Mouse (Mus musculus): ENCODE measurements around the gene Nxnl1. TPM values are rescaled to one million over a fixed set of nuclear protein-coding genes. Genes with fewer than 3 reads are reported as not detected.

The Nxnl1 gene
- polyA plus RNA-seq, 1 experiment from 2014 or later = 0.27 TPM

DNA sequence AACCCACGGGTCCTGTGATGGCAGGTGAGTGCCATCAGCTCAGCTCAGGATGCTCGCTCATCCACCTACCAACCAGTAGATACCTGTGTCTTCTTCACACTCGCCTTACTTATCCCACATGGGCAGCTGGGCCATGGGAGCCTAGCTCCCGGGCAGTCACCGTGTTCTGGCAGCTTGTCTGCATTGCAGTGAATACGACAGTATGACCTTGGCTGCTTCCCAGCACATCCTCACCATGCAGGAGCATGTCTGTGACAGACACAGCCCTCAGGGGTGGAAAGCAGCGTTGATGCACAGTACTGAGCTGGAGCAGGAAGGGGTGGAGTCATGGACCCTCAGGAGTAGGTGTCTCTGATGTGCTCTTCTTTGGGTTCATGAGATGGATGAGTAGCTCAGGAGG is 8.0 kb upstream of the Nxnl1 start:
- ATAC-seq (ENCODE audit: low FRiP score, low TSS enrichment) = no peak
- Histone ChIP-seq H3K4me3 (ENCODE audit: low read length) (no peak overlapping the region), H3K4me2 (replicated peaks; ENCODE audit: low read depth, low read length) (no peak overlapping the region), H3K27me3 (ENCODE audit: control insufficient read depth, insufficient read depth, low read length) (no peaks in the 10 kb centered on the region), H3K9ac (ENCODE audit: low read depth, low read length) (no peak overlapping the region), H3K36me3 (ENCODE audit: control insufficient read depth, insufficient read depth, low read length) (no peaks in the 10 kb centered on the region), H3K4me1 (ENCODE audit: control insufficient read depth, insufficient read depth, low read length) (peaks cover 7% of the 10 kb centered on the region; the same call in 1 of the 2 replicates), H3K27ac (ENCODE audit: low read depth, low read length) (no peak overlapping the region), H3K9me3 (ENCODE audit: control insufficient read depth, low read length) (no peaks in the 10 kb centered on the region)
- 80% methylated on average over 7 of the region's 7 CpGs for WGBS

DNA sequence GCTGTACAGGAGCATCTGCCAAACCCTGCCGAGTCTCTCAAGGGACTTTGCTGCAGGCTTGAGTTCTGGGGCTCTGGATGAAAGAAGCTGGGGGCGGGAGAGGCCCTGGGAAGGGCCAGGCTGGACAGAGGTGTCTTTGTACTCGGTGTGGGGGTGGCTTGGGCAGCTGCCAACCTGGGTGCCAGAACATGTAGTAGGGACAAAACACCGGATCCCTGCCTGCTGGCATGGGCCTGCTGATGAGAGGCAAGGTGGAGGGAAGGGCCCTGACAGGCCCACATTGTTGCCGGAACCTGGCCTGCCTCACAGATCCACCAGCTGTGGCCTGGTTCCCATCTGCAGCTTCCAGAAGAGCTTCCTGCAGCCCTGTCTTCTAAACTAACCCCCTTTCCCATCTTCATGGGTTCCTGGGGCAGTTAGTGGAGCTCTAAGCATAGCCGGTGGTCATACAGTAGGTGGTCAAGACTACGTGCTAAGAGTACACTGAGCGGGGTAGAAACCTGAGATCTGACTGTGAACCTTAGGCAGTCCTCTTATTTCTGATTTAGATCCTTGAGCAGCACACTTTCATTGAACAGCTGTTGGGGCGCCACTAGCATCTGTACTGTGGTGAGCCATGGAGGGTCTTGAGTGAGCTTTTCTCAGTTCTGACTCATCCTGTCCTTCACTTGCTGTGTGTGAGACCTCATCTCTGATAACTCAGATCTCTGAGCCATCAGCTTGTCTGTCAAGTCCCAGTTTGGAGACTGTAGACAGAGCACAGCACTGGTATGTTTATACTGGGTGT is 6.6 kb upstream of the Nxnl1 start:
- Histone ChIP-seq H3K4me3 (ENCODE audit: low read length) (no peak overlapping the region), H3K9me3 (ENCODE audit: control insufficient read depth, low read length) (no peaks in the 10 kb centered on the region), H3K27me3 (ENCODE audit: control insufficient read depth, insufficient read depth, low read length) (no peaks in the 10 kb centered on the region), H3K4me1 (ENCODE audit: control insufficient read depth, insufficient read depth, low read length) (peaks cover 21% of the 10 kb centered on the region; the same call in 1 of the 2 replicates), H3K9ac (ENCODE audit: low read depth, low read length) (no peak overlapping the region), H3K36me3 (ENCODE audit: control insufficient read depth, insufficient read depth, low read length) (no peaks in the 10 kb centered on the region), H3K4me2 (replicated peaks; ENCODE audit: low read depth, low read length) (no peak overlapping the region), H3K27ac (ENCODE audit: low read depth, low read length) (no peak overlapping the region)
- no peak for ATAC-seq (ENCODE audit: low FRiP score, low TSS enrichment)
- WGBS = 77% methylated on average over 9 of the region's 9 CpGs

DNA sequence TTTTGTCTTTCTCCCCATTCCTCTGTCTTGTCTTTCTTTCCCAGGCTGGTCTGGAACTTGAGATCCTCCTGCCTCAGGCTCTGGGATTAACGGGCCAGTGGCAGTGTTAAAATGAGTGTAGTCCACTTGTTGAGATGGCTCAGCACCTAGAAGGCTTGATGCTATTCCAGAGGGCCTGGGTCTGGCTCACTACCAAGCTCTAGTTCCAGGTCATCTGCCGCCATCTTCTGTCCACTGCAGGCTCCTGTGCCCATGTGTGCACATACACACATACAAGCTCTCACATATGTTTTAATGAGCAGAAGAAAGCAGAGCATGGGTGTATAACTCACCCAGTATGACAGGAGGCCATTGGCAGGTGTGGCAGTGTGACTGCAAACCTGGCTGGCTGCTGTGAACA is 5.7 kb upstream of the Nxnl1 start:
- Histone ChIP-seq H3K27me3 (ENCODE audit: control insufficient read depth, insufficient read depth, low read length) (no peaks in the 10 kb centered on the region), H3K4me3 (ENCODE audit: low read length) (no peak overlapping the region), H3K4me2 (replicated peaks; ENCODE audit: low read depth, low read length) (no peak overlapping the region), H3K36me3 (ENCODE audit: control insufficient read depth, insufficient read depth, low read length) (no peaks in the 10 kb centered on the region), H3K9ac (ENCODE audit: low read depth, low read length) (no peak overlapping the region), H3K9me3 (ENCODE audit: control insufficient read depth, low read length) (no peaks in the 10 kb centered on the region), H3K4me1 (ENCODE audit: control insufficient read depth, insufficient read depth, low read length) (peaks cover 21% of the 10 kb centered on the region; the same call in 1 of the 2 replicates), H3K27ac (ENCODE audit: low read depth, low read length) (no peak overlapping the region)
- ATAC-seq (ENCODE audit: low FRiP score, low TSS enrichment) = no peak
- 90% methylated on average over 2 of the region's 2 CpGs for WGBS

DNA sequence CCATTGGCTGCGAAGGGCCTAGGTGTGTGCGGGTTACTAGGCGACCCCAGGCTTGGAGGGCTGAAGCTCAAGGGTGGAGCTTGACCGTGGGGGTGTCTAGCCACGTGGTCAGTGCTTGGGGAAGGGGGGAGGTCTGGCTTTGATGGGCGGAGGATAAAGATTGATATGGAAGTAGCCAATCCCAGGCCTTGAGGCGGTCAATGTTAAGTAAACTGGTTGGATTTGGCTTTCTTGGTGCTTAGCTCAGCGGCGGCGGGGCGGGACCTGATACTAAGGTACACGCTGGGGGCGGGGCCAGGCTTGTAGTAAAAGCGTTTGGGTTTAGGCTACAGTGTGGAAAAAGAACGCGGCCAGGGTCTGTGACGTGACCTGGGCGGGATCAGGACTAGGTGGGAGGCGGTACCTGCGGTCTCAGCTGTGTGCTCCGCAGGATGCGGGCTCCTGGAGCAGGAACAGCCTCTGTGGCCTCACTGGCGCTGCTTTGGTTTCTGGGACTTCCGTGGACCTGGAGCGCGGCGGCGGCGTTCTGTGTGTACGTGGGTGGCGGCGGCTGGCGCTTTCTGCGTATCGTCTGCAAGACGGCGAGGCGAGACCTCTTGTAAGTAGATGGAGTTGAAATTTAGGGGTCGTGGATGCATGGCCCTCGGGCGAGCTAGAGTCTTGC is 4.0 kb upstream of the Nxnl1 start:
- peaks cover 21% of the 10 kb centered on the region; the same call in 1 of the 2 replicates for H3K4me1 ChIP-seq (ENCODE audit: control insufficient read depth, insufficient read depth, low read length)
- WGBS = under 1% methylated on average over 41 of the region's 41 CpGs
- peak overlapping the region; percentile 88 for H3K27ac ChIP-seq (ENCODE audit: low read depth, low read length)
- H3K9ac ChIP-seq (ENCODE audit: low read depth, low read length) = peak overlapping the region; percentile 72
- no peaks in the 10 kb centered on the region for H3K27me3 ChIP-seq (ENCODE audit: control insufficient read depth, insufficient read depth, low read length)
- peak overlapping the region; percentile 87 for H3K4me2 ChIP-seq (replicated peaks; ENCODE audit: low read depth, low read length)
- H3K9me3 ChIP-seq (ENCODE audit: control insufficient read depth, low read length) = no peaks in the 10 kb centered on the region
- H3K36me3 ChIP-seq (ENCODE audit: control insufficient read depth, insufficient read depth, low read length) = no peaks in the 10 kb centered on the region
- H3K4me3 ChIP-seq (ENCODE audit: low read length) = peak overlapping the region; percentile 67
- ATAC-seq (ENCODE audit: low FRiP score, low TSS enrichment) = peak; percentile 89

DNA sequence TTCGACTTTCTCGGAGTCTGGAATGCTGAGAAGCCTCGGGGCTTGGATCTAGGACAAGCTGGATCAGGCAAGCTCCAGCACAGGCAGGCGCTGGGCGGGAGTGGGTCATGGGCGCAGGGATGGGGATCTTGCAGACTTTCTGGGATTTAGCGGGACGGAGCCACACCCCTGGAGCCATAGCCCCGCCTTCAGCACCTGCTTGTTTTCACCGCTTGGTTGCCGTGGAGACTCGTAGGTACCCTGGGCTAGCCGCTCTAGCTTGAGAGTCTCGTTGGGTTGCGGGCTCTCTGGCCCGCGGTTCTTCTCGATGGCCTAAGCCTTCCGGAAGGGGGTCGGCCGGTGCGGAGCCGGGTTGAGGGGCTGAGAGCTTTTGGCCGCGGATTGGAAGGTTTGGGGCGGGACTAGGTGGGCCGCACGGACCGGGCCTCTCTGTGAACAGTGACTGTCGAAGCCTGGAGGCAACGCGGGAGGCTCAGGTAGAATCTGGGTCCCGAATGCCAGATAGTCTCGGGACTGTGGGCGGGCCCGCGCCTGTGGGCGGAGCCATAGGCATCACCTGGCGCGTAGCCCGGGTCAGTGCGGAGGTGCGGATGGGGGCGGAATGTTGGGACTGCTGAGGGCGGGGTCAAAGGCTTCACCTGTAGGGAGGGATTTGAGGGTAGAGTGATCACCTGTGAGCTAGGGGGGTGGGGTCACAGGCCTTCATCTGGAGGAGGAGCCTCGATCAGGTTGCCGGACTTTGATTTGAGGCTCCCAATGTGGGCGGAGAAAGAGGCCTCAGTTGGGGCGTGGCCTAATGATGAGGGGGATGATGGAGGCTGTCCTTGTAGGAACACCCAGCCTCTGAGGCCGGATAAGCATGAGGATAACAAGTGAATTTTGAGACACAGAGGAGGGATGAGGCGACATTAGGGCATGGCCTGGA is 3.2 kb upstream of the Nxnl1 start:
- Histone ChIP-seq H3K4me3 (ENCODE audit: low read length) (peak overlapping the region; percentile 67), H3K27ac (ENCODE audit: low read depth, low read length) (peak overlapping the region; percentile 88), H3K4me2 (replicated peaks; ENCODE audit: low read depth, low read length) (peak overlapping the region; percentile 87), H3K9ac (ENCODE audit: low read depth, low read length) (peak overlapping the region; percentile 50; the same call in 1 of the 2 replicates), H3K27me3 (ENCODE audit: control insufficient read depth, insufficient read depth, low read length) (no peaks in the 10 kb centered on the region), H3K9me3 (ENCODE audit: control insufficient read depth, low read length) (peaks cover under 1% of the 10 kb centered on the region; the same call in 1 of the 2 replicates), H3K36me3 (ENCODE audit: control insufficient read depth, insufficient read depth, low read length) (no peaks in the 10 kb centered on the region), H3K4me1 (ENCODE audit: control insufficient read depth, insufficient read depth, low read length) (peaks cover 21% of the 10 kb centered on the region; the same call in 1 of the 2 replicates)
- under 1% methylated on average over 51 of the region's 51 CpGs for WGBS
- ATAC-seq (ENCODE audit: low FRiP score, low TSS enrichment) = peak; percentile 78

DNA sequence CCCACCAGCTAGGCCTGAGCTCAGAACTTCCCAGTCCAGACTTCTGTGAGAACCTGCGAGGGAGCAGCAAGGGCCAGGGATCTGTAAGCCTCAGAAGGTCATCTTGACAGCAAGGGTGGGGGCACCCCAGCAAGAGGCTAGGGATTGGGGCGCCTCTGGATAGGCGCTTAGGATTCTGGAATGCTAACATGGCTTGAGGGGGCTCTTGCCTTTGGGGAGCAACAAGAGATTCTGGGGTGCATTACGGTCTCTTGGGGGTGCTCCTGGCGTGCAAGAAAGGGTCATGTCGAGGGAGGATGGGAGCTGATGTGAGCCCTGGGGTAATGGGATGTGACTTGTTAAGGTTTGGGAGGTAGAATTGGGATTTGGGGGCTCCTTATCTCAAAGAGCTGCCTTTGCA is 2.5 kb upstream of the Nxnl1 start:
- WGBS = 29% methylated on average over 6 of the region's 6 CpGs
- peaks cover 7% of the 10 kb centered on the region for H3K9me3 ChIP-seq (ENCODE audit: control insufficient read depth, low read length)
- H3K27me3 ChIP-seq (ENCODE audit: control insufficient read depth, insufficient read depth, low read length) = no peaks in the 10 kb centered on the region
- H3K4me2 ChIP-seq (replicated peaks; ENCODE audit: low read depth, low read length) = peak overlapping the region; percentile 87
- no peak for ATAC-seq (ENCODE audit: low FRiP score, low TSS enrichment)
- H3K4me1 ChIP-seq (ENCODE audit: control insufficient read depth, insufficient read depth, low read length) = peaks cover 21% of the 10 kb centered on the region; the same call in 1 of the 2 replicates
- H3K9ac ChIP-seq (ENCODE audit: low read depth, low read length) = peak overlapping the region; percentile 50; the same call in 1 of the 2 replicates
- peak overlapping the region; percentile 88 for H3K27ac ChIP-seq (ENCODE audit: low read depth, low read length)
- H3K4me3 ChIP-seq (ENCODE audit: low read length) = peak overlapping the region; percentile 67
- H3K36me3 ChIP-seq (ENCODE audit: control insufficient read depth, insufficient read depth, low read length) = no peaks in the 10 kb centered on the region

DNA sequence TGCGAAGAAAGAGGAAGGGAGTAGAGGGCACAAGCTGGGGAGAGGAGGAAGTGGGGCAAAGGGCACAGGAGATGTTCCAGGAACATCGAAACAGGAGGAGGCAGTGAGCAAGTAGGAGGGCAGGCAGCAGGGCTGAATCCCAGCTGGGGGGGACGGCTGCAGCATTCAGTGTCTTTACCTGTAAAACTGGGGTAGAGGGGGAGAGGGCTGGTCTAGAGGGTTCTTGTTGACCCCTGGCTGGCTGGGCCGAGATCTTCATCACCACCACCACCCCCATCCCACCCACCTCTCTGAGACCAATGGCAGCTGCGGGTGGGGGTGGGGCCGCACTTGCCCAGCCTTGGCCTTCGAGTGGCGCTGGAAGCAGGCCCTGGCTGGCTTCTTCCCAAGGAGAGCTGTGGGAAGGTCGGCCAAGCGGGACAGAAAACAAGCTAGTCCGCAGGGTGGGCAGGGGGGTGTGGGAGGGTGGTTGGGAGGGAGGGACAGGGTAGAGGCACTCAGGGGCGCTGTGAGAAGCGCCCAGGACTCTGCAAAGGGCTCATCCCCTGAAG is 2.1 kb upstream of the Nxnl1 start, which contains the start of gene Slc27a1:
Slc27a1 (plus strand) TSS at position 496 of the 551 bp plus-strand sequence.
- WGBS = 7% methylated on average over 13 of the region's 13 CpGs
- peaks cover 21% of the 10 kb centered on the region; the same call in 1 of the 2 replicates for H3K4me1 ChIP-seq (ENCODE audit: control insufficient read depth, insufficient read depth, low read length)
- peaks cover 8% of the 10 kb centered on the region for H3K9me3 ChIP-seq (ENCODE audit: control insufficient read depth, low read length)
- peak within 1 kb of the TSS; percentile 50; the same call in 1 of the 2 replicates for H3K9ac ChIP-seq (ENCODE audit: low read depth, low read length)
- H3K4me2 ChIP-seq (replicated peaks; ENCODE audit: low read depth, low read length) = peak within 1 kb of the TSS; percentile 87
- no peaks in the 10 kb centered on the region for H3K36me3 ChIP-seq (ENCODE audit: control insufficient read depth, insufficient read depth, low read length)
- H3K4me3 ChIP-seq (ENCODE audit: low read length) = peak within 1 kb of the TSS; percentile 67
- no peaks in the 10 kb centered on the region; the same call in 1 of the 2 replicates for H3K27me3 ChIP-seq (ENCODE audit: control insufficient read depth, insufficient read depth, low read length)
- ATAC-seq (ENCODE audit: low FRiP score, low TSS enrichment) = peak; percentile 16
- H3K27ac ChIP-seq (ENCODE audit: low read depth, low read length) = peak within 1 kb of the TSS; percentile 88

DNA sequence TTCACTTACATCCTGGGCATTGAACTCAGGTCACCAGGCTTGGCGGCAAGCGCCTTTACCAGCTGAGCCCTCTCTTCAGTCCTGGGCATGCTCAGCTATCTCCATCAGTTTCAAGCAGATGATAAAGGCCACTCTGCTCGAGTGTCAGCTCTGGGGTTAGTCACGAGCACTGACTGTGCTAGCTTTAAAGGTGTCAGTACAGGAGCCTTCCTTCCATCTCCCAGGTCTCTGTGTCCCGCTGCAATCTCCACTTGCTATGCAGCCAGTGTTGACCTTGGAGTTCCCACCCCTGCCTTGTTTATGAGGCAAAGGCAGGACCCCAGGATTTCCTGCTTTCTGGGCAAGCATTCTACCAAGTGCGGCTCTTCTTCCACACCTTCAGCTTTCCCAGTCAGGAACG is 1.2 kb upstream of the Nxnl1 start:
- WGBS = 76% methylated on average over 7 of the region's 7 CpGs
- H3K4me3 ChIP-seq (ENCODE audit: low read length) = no peak overlapping the region
- H3K9me3 ChIP-seq (ENCODE audit: control insufficient read depth, low read length) = peaks cover 8% of the 10 kb centered on the region
- no peaks in the 10 kb centered on the region for H3K36me3 ChIP-seq (ENCODE audit: control insufficient read depth, insufficient read depth, low read length)
- no peak overlapping the region for H3K9ac ChIP-seq (ENCODE audit: low read depth, low read length)
- H3K27ac ChIP-seq (ENCODE audit: low read depth, low read length) = no peak overlapping the region
- ATAC-seq (ENCODE audit: low FRiP score, low TSS enrichment) = no peak
- no peak overlapping the region for H3K4me2 ChIP-seq (replicated peaks; ENCODE audit: low read depth, low read length)
- H3K27me3 ChIP-seq (ENCODE audit: control insufficient read depth, insufficient read depth, low read length) = peaks cover 9% of the 10 kb centered on the region
- peaks cover 27% of the 10 kb centered on the region; the same call in 1 of the 2 replicates for H3K4me1 ChIP-seq (ENCODE audit: control insufficient read depth, insufficient read depth, low read length)
